Mouse (Mus musculus) limb, embryonic 11.5 days (tissue): ENCODE measurements at regions not wholly inside any gene's neighbourhood (a gene's known extent, or its start where the extent isn't known, plus 50 kb on each side); places are given as distances from the start of the nearest gene placed in this dataset.
A peak's percentile ranks its signal among the peaks of the same experiment; 100 is the strongest.

Experiments
- ATAC-seq: fragments of 200-750 bp; cut with Nextera tagmentation; 2 replicates; pipeline ENCODE4 v1.8.0; 2017; ENCODE audit warnings: low read depth; ENCODE audit not compliant: insufficient number of reproducible peaks, low FRiP score, low TSS enrichment
- DNase-seq: peaks from one replicate; pipeline ENCODE4 v3.0.0-alpha.2; 2015; ENCODE audit warnings: low spot score
- H3K27ac ChIP-seq: fragments of 300-500 bp; sonication (generic); replicated peaks from 2 replicates; pipeline ENCODE4 v1.5.1; 2014; ENCODE audit warnings: low read depth, mild to moderate bottlenecking, low read length
- H3K27me3 ChIP-seq: fragments of 300-500 bp; sonication (generic); 2 replicates; pipeline ENCODE4 v1.6.1; 2014; ENCODE audit warnings: mild to moderate bottlenecking, low read length, mixed read lengths; ENCODE audit not compliant: control insufficient read depth, insufficient read depth
- H3K36me3 ChIP-seq: fragments of 300-500 bp; sonication (generic); 2 replicates; pipeline ENCODE4 v1.6.1; 2014; ENCODE audit warnings: mild to moderate bottlenecking, low read length, moderate library complexity, mixed read lengths; ENCODE audit not compliant: control insufficient read depth, insufficient read depth
- H3K4me1 ChIP-seq: fragments of 300-500 bp; sonication (generic); 2 replicates; pipeline ENCODE4 v1.6.1; 2014; ENCODE audit warnings: low read length, mixed read lengths; ENCODE audit not compliant: control insufficient read depth, insufficient read depth
- H3K4me2 ChIP-seq: fragments of 300-500 bp; sonication (generic); 2 replicates; pipeline ENCODE4 v1.6.1; 2014; ENCODE audit warnings: low read depth, mild to moderate bottlenecking, moderate library complexity; ENCODE audit not compliant: severe bottlenecking
- H3K4me3 ChIP-seq: fragments of 300-500 bp; sonication (generic); 2 replicates; pipeline ENCODE4 v1.5.1; 2014; ENCODE audit warnings: low read depth, low read length
- H3K9ac ChIP-seq: fragments of 300-500 bp; sonication (generic); 2 replicates; pipeline ENCODE4 v1.6.1; 2014; ENCODE audit warnings: mild to moderate bottlenecking, low read length
- H3K9me3 ChIP-seq: fragments of 300-500 bp; sonication (generic); 2 replicates; pipeline ENCODE4 v1.6.1; 2016; ENCODE audit warnings: low read length; ENCODE audit not compliant: control insufficient read depth
- WGBS: fragments of 180-500 bp; shearing (Covaris S2); extraction: QIAGEN DNeasy Blood & Tissue Kit; methylation state at CpG from one replicate; pipeline ENCODE4 v1.1.7; 2014; 5-methylcytosine and 5-hydroxymethylcytosine counted together

DNA sequence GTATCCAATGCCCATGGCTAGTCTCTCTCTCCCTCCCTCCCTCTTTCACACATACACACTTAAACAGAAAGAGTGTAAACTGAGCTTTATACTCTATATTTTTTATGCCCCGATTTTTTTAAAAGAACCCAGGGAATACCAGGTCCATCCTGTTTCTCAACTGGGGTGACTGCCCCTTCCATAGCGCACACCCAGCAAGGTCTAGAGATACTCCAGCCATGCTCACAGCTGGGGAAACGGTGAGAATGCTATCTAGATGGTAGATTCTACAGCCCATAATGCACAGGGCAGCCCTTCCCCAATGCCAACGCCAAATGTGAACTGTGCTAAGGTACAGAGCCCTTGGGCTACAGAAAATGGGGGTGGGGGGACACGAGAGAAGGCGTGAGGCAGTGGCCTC, 51.2 kb upstream of the Tln2 start:
- DNase-seq (no peak), ATAC-seq (no peak)
- H3K27ac ChIP-seq, result no peak overlapping the region
- no peaks in the 10 kb centered on the region for H3K36me3 ChIP-seq
- no peaks in the 10 kb centered on the region for H3K9me3 ChIP-seq
- no peak overlapping the region for H3K4me2 ChIP-seq
- no peaks in the 10 kb centered on the region for H3K27me3 ChIP-seq
- no peak overlapping the region for H3K9ac ChIP-seq
- H3K4me1 ChIP-seq, result peaks cover 28% of the 10 kb centered on the region
- 92% methylated on average over 6 of the region's 6 CpGs for WGBS
- H3K4me3 ChIP-seq, result no peak overlapping the region

- Histone ChIP-seq H3K9ac (no peak overlapping the region), H3K4me3 (no peak overlapping the region), H3K9me3 (no peaks in the 10 kb centered on the region), H3K4me1 (peaks cover 25% of the 10 kb centered on the region), H3K27me3 (no peaks in the 10 kb centered on the region), H3K4me2 (no peak overlapping the region), H3K27ac (no peak overlapping the region), H3K36me3 (no peaks in the 10 kb centered on the region)
- DNase-seq (no peak), ATAC-seq (no peak)
- WGBS, result 85% methylated on average over 6 of the region's 6 CpGs
Observed at GRCm38 (mm10) chr9:67611676-67612075, 52.2 kb upstream of the Tln2 start.

DNA sequence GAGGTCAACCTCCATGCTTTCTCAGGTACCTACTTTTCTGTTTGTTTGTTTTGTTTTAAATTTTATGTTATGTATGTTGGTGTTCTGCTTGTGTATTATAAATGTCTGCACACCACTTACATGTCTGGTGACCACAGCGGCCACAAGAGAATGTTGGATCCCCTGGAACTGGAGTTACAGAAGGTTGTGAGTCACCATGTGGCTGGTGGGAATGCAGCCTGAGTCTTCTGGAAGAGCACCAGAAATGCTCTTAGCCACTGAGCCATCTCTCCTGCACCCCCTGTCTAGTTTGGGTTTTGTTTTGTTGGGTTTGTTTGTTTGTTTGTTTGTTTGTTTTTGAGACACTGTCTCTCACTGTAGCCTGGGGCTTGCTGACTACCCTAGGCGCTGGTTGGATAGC, 52.6 kb upstream of the Tln2 start:
- peaks cover 26% of the 10 kb centered on the region for H3K4me1 ChIP-seq
- H3K27ac ChIP-seq, result no peak overlapping the region
- no peak overlapping the region for H3K4me2 ChIP-seq
- H3K9ac ChIP-seq, result no peak overlapping the region
- H3K4me3 ChIP-seq, result no peak overlapping the region
- no peaks in the 10 kb centered on the region for H3K27me3 ChIP-seq
- 98% methylated on average over 2 of the region's 2 CpGs for WGBS
- DNase-seq (no peak), ATAC-seq (no peak)
- no peaks in the 10 kb centered on the region for H3K36me3 ChIP-seq
- H3K9me3 ChIP-seq, result no peaks in the 10 kb centered on the region

DNA sequence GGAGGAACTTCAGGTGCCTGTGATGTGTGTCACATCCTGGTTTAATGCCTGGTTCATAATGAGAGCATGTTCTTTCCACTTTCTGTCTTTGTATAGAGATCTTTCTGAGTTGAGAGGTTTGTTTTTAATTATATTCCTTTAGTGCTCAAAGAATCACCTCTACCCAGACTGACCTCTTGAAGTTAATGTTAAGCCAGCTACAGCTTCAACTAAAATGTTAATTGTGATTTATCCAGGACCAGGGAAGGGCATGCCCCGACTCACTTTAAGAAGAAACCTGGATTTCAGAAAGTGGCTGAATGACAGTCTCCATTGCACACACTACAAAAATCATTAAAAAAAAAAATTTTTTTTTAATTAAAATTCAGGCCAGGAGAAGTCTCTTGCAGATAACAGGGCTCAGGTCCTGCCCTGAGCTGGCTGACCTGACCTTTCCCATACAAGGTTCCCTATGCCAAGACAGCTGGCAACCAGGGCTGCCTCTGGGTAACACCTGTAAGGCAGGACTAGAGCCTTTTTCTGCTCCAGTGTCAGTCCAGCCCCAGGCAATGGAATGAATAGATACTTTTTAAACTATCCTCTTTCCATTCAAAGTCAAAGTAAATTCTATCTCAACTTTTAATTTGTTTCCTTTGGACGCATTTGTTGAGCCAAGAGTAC, 54.7 kb upstream of the Tln2 start:
- Histone ChIP-seq H3K4me1 (peaks cover 35% of the 10 kb centered on the region), H3K9ac (no peak overlapping the region), H3K36me3 (no peaks in the 10 kb centered on the region), H3K4me3 (no peak overlapping the region), H3K27ac (no peak overlapping the region), H3K9me3 (no peaks in the 10 kb centered on the region), H3K27me3 (no peaks in the 10 kb centered on the region), H3K4me2 (no peak overlapping the region)
- 43% methylated on average over 2 of the region's 2 CpGs for WGBS
- no peak for DNase-seq
- ATAC-seq, result no peak

DNA sequence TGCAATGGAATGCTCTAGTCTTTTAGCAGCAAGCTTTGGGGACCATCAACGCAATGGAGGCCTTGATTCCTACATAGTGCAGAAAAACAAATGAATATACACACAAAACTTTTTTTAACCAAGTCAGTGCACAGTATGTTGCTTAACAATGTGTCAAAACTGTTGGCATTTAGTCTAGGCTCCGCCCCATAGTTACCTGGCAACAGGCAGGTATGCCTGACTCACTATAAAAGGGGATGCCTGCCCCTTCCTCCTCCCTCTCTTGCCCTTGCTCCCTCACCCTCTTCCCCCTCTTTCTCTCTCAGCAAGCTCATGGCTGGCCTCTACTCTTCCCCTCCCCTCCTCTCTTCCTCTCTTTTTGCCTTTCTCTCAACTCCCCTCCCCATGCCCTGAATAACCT, 56.7 kb upstream of the Tln2 start:
- H3K9me3 ChIP-seq, result no peaks in the 10 kb centered on the region
- H3K36me3 ChIP-seq, result no peaks in the 10 kb centered on the region
- no peaks in the 10 kb centered on the region for H3K27me3 ChIP-seq
- 94% methylated on average over 2 of the region's 2 CpGs for WGBS
- no peak overlapping the region for H3K27ac ChIP-seq
- H3K4me2 ChIP-seq, result no peak overlapping the region
- no peak overlapping the region for H3K4me3 ChIP-seq
- H3K4me1 ChIP-seq, result peaks cover 40% of the 10 kb centered on the region
- DNase-seq, result no peak
- no peak overlapping the region for H3K9ac ChIP-seq
- no peak for ATAC-seq

- Histone ChIP-seq H3K27ac (peak overlapping the region; percentile 66; the same call in 1 of the 2 replicates), H3K27me3 (no peaks in the 10 kb centered on the region), H3K9ac (0 out of 2 replicates have a peak overlapping the region, but pooled peaks have one; percentile 2), H3K4me3 (no peak overlapping the region), H3K9me3 (no peaks in the 10 kb centered on the region), H3K36me3 (no peaks in the 10 kb centered on the region), H3K4me1 (peaks cover 43% of the 10 kb centered on the region), H3K4me2 (no peak overlapping the region)
- ATAC-seq (peak; percentile 68; the same call in 1 of the 2 replicates), DNase-seq (peak; percentile 60)
- WGBS, result 19% methylated on average over 14 of the region's 14 CpGs
Observed at GRCm38 (mm10) chr9:67617341-67618217, 58.1 kb upstream of the Tln2 start.

- 14% methylated on average over 3 of the region's 3 CpGs for WGBS
- DNase-seq (no peak), ATAC-seq (no peak)
- Histone ChIP-seq H3K9me3 (no peaks in the 10 kb centered on the region), H3K4me1 (peaks cover 30% of the 10 kb centered on the region), H3K9ac (no peak overlapping the region), H3K27ac (0 out of 2 replicates have a peak overlapping the region, but pooled peaks have one; percentile 18), H3K4me3 (no peak overlapping the region), H3K36me3 (no peaks in the 10 kb centered on the region), H3K27me3 (no peaks in the 10 kb centered on the region), H3K4me2 (no peak overlapping the region)
Observed at GRCm38 (mm10) chr9:67620945-67621344, 61.4 kb upstream of the Tln2 start.

- DNase-seq (no peak), ATAC-seq (no peak)
- WGBS, result 70% methylated on average over 2 of the region's 2 CpGs
- Histone ChIP-seq H3K27me3 (no peaks in the 10 kb centered on the region), H3K36me3 (no peaks in the 10 kb centered on the region), H3K4me2 (no peak overlapping the region), H3K4me3 (no peak overlapping the region), H3K4me1 (peaks cover 9% of the 10 kb centered on the region), H3K9ac (no peak overlapping the region), H3K9me3 (no peaks in the 10 kb centered on the region), H3K27ac (no peak overlapping the region)
Observed at GRCm38 (mm10) chr9:67627196-67627595, 67.7 kb upstream of the Tln2 start.
